Mouse (Mus musculus) kidney, adult 2 months (tissue): ENCODE measurements around the gene Yipf2. TPM values are rescaled to one million over a fixed set of nuclear protein-coding genes. Genes with fewer than 3 reads are reported as not detected.

Experiments
- DNase-seq: peaks from one replicate; pipeline ENCODE4 v3.0.0; 2021
- H3K27ac ChIP-seq: fragments of 200-500 bp; 2 replicates; pipeline ENCODE4 v1.5.1; 2012; ENCODE audit warnings: low read depth, low read length, control low read depth, inconsistent platforms; ENCODE audit not compliant: insufficient read depth
- H3K27me3 ChIP-seq: fragments of 200-500 bp; replicated peaks from 2 replicates; pipeline ENCODE4 v1.6.1; 2012; ENCODE audit warnings: mild to moderate bottlenecking, moderate library complexity, low read length, inconsistent platforms; ENCODE audit not compliant: control insufficient read depth, insufficient read depth
- H3K36me3 ChIP-seq: fragments of 200-500 bp; 2 replicates; pipeline ENCODE4 v1.6.1; 2012; ENCODE audit warnings: mild to moderate bottlenecking, moderate library complexity, low read length, inconsistent platforms; ENCODE audit not compliant: control insufficient read depth, insufficient read depth
- H3K4me1 ChIP-seq: fragments of 200-500 bp; 2 replicates; pipeline ENCODE4 v1.6.1; 2011; ENCODE audit warnings: low read length; ENCODE audit not compliant: control insufficient read depth, insufficient read depth
- H3K4me3 ChIP-seq: fragments of 200-500 bp; 2 replicates; pipeline ENCODE4 v1.5.1; 2011; ENCODE audit warnings: mild to moderate bottlenecking, low read depth, low read length, control low read depth; ENCODE audit not compliant: insufficient read depth
- CTCF ChIP-seq: fragments of 200-500 bp; conservative IDR thresholded peaks from 2 replicates; pipeline ENCODE4 v1.5.1; 2011; ENCODE audit warnings: low read depth, mild to moderate bottlenecking, control low read depth, low read length, moderate library complexity, mixed read lengths; ENCODE audit not compliant: insufficient read depth, insufficient read length
- POLR2A ChIP-seq: fragments of 200-500 bp; IDR thresholded peaks from one replicate; pipeline ENCODE4 v1.6.1; 2011; ENCODE audit warnings: low read depth, low read length, control low read depth
- WGBS: fragments of 180-500 bp; shearing (Covaris S2); methylation state at CpG from one replicate; pipeline ENCODE4 v1.1.7; 2018; 5-methylcytosine and 5-hydroxymethylcytosine counted together
- polyA plus RNA-seq: library from polyadenylated mRNA; depleted of rRNA; stranded (reverse); fragments of >200 nt; gene quantifications from 2 replicates; pipeline ENCODE4 v1.2.3, GENCODE M21; 2012; rRNA removed

The Yipf2 gene
- polyA plus RNA-seq, result 39.9 and 44.9 TPM in 2 replicates

DNA sequence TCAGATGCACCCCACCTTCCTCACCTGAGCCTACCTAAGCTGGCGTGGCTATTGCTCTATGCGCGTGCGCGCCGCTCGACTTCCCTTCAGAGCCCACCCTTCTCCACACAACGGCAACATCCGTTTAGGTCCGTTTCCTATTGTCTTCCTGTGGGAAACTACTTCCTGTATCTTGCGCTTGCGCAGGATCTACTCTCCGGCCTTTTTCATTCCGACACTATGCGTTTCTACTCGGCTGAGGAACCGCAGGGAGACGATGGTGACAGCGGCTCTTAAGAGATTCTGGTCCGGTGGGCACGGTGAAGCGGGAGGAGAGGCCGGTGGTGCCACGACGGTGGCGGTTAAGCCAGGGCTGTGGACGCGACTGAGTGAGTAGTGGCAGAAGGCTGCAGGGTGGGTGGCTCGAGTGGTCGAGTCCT is at the start of gene Yipf2, which contains the start of gene Timm29:
TSS of gene Yipf2 (minus strand) at position 126 of the 419 bp plus-strand sequence.
TSS of gene Timm29 (plus strand) at position 20 of the 419 bp plus-strand sequence.
- WGBS, result under 1% methylated on average over 30 of the region's 30 CpGs
- Histone ChIP-seq H3K4me3 (peak within 1 kb of the TSS; percentile 80), H3K27ac (peak within 1 kb of the TSS; percentile 76), H3K36me3 (no peaks in the 10 kb centered on the region), H3K27me3 (no peaks in the 10 kb centered on the region), H3K4me1 (peaks cover 6% of the 10 kb centered on the region; the same call in 1 of the 2 replicates)
- peak; percentile 97 for DNase-seq
- 0 out of 2 replicates have a peak, but pooled peaks have one; percentile 2 for TF ChIP-seq CTCF
- TF ChIP-seq POLR2A, result peak; percentile 54

DNA sequence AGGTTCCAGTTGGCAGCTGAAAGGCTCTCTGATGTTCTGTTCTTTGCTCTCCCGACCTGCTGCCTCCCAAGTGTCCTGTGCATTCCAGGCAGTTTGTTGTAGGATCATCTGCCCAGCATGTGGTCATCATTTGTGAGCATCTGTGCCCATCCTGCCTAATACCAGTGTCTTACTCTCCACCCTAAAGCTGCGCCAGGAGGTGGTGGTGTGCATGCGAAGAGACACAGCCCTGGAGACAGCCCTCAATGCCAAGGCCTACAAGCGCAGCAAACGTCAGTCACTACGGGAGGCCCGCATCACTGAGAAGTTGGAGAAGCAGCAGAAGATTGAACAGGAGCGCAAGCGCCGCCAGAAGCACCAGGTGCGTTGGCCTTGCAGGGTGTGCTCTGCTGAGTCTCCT is 46.4 kb upstream of the Yipf2 start:
- WGBS, result 94% methylated on average over 11 of the region's 11 CpGs
- H3K27me3 ChIP-seq, result no peaks in the 10 kb centered on the region

DNA sequence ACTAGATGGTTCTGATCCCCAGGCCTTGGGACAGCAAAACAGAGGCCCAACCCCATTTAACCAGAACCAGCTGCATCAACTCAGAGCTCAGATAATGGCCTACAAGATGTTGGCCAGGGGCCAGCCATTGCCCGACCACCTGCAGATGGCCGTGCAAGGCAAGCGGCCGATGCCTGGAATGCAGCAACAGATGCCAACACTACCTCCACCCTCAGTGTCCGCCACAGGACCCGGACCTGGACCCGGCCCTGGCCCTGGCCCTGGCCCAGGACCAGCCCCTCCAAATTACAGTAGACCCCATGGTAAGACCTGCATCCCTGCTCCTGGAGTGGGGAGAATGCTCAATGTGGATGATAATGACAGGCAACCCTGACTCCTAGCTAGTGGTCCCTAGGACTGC is 43.0 kb upstream of the Yipf2 start:
- Histone ChIP-seq H3K4me3 (no peak overlapping the region), H3K36me3 (no peaks in the 10 kb centered on the region; the same call in none of the 2 replicates), H3K4me1 (no peaks in the 10 kb centered on the region; the same call in 1 of the 2 replicates), H3K27me3 (no peaks in the 10 kb centered on the region), H3K27ac (no peak overlapping the region)
- WGBS, result 57% methylated on average over 7 of the region's 7 CpGs
- TF ChIP-seq POLR2A (no peak), CTCF (no peak)
- DNase-seq, result no peak

More for the DNA sequence above, 46.4 kb upstream of the Yipf2 start:
- TF ChIP-seq POLR2A (no peak), CTCF (no peak)
- no peak overlapping the region for H3K4me3 ChIP-seq
- H3K36me3 ChIP-seq, result no peaks in the 10 kb centered on the region; the same call in none of the 2 replicates
- no peaks in the 10 kb centered on the region for H3K4me1 ChIP-seq
- no peak for DNase-seq
- no peak overlapping the region for H3K27ac ChIP-seq

DNA sequence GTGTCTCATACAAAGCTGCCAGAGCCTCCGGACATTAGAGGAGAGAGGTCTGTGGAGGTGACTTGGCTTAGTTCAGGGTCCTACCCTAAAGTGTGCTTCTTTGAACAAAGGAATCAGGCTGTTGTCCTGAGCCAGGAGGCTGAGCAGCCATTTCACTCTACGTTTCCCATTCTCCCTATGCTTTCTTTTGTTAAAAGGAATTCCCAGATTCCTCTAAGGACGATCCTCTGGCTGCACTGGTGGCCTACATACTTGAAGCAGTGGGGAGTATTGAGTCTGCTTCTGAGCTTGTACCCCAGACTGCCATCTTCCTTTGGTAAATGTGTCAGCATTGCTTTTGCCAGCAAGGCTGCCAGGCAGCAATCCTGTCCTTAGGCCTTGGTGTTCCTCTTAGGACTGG is 40.5 kb upstream of the Yipf2 start:
- no peak for DNase-seq
- TF ChIP-seq CTCF, result no peak
- WGBS, result 78% methylated on average over 3 of the region's 3 CpGs
- Histone ChIP-seq H3K27me3 (no peaks in the 10 kb centered on the region), H3K4me3 (no peak overlapping the region), H3K36me3 (no peaks in the 10 kb centered on the region; the same call in 1 of the 2 replicates), H3K27ac (no peak overlapping the region), H3K4me1 (no peaks in the 10 kb centered on the region; the same call in 1 of the 2 replicates)

DNA sequence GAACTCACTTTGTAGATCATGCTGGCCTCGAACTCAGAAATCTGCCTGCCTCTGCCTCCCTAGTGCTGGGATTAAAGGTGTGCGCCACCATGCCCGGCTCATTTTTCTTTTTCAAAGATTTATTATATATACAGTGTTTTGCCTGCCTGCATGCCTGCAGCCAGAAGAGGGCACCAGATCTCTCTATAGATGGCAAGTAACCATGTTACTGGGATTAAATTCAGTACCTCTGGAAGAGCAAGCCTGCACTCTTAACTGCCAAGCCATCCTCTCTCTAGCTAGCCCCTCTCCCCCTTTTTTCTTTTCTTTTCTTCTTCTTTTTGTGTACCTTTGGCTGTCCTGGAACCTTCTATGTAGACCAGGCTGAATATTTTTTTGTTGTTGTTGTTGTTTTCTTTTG is 38.0 kb upstream of the Yipf2 start:
- no peaks in the 10 kb centered on the region; the same call in 1 of the 2 replicates for H3K4me1 ChIP-seq
- TF ChIP-seq POLR2A (no peak), CTCF (peak; percentile 66)
- no peak overlapping the region for H3K4me3 ChIP-seq
- no peak overlapping the region for H3K27ac ChIP-seq
- 46% methylated on average over 3 of the region's 3 CpGs for WGBS
- H3K36me3 ChIP-seq, result no peaks in the 10 kb centered on the region
- no peaks in the 10 kb centered on the region for H3K27me3 ChIP-seq
- DNase-seq, result peak; percentile 71

DNA sequence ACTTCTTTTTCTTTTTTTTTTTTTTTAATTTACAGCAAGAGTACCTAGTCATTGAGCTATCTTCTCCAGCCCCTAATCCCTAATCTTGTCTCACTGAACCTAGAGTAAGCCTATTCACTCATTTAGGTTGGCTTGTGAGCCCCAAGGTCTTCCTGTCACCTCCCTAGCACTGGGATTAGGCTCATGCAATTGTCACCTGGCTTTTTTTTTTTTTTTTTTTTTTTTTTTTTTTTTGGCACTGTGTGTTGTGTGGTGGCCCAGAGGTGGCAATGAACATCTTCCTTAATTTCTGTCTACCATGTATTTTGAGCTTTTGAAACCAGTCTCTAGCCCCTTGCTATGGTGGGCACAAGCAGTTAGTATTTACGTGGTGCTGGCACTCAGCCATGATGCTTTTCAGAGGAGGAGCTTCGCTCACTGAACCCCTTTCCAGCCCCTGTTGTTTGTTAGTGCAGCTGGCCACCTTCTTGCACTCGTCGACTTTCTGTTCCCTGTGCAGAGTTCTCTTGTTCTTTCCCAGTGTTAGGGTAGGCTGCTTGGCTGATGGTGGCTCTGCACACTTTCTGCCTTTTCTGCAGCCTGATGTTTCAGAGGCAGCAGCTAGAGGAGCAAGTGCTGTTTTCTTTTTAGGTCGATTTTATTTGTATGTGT is 34.6 kb upstream of the Yipf2 start:
- no peak overlapping the region for H3K4me3 ChIP-seq
- no peaks in the 10 kb centered on the region for H3K36me3 ChIP-seq
- 51% methylated on average over 5 of the region's 5 CpGs for WGBS
- TF ChIP-seq POLR2A (no peak), CTCF (no peak)
- no peak for DNase-seq
- H3K27me3 ChIP-seq, result no peaks in the 10 kb centered on the region
- peaks cover 3% of the 10 kb centered on the region; the same call in 1 of the 2 replicates for H3K4me1 ChIP-seq
- H3K27ac ChIP-seq, result no peak overlapping the region

DNA sequence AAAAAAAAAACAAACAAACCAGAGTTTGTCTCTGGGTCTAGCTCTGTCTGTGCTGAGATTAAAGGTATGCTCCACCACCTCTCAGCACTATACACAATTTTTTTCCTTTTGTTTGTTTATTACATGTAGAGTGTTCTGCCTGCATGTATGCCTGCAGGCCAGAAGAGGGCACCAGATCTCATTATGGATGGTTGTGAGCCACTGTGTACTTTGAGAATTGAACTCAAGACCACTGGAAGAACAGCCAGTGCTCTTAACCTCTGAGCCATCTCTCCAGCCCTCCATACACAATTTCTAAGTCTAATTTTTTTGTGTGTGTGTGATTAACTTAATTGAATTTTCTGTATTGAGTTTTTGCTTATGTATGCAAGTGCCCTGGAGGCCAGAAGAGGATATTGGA is 33.9 kb upstream of the Yipf2 start:
- no peak overlapping the region for H3K27ac ChIP-seq

More for the DNA sequence above, 33.9 kb upstream of the Yipf2 start:
- no peak overlapping the region for H3K4me3 ChIP-seq
- no peaks in the 10 kb centered on the region for H3K27me3 ChIP-seq
- H3K4me1 ChIP-seq, result 0 out of 2 replicates have a peak, but pooled peaks cover 3% of the 10 kb centered on the region
- DNase-seq, result no peak
- TF ChIP-seq POLR2A, result no peak
- peak; percentile 45 for TF ChIP-seq CTCF
- H3K36me3 ChIP-seq, result no peaks in the 10 kb centered on the region
